22 mouse cellular contexts compared by ENCODE assay signal in genomic region chr19:59109937-59110336, GRCm38 (mm10). TPM values are rescaled to one million over a fixed set of nuclear protein-coding genes. Genes with fewer than 3 reads are reported as not detected.
"Had no signal": no experiment of that assay in that cellular context is flagged by ENCODE, and none has a peak within 500 bp of the region (broad histone marks: within the 10 kb centered on the region; RNA-seq: fewer than 3 reads in every experiment).

No protein-coding gene starts in this region.

- ATAC-seq: intestine, embryonic 16.5 days; lung, postnatal 0 days; midbrain, embryonic 15.5 days had no signal

- DNase-seq: kidney, adult 2 months; kidney, postnatal 36 days; lung, adult 18-20 months; right cerebral cortex, postnatal 4 days; spleen, adult 18-20 months; thymus, adult 18-20 months; thymus, postnatal 25 days had no signal

- H3K4me2 ChIP-seq: limb, embryonic 13.5 days; midbrain, embryonic 11.5 days; midbrain, embryonic 15.5 days; neural tube, embryonic 12.5 days had no signal

- H3K9me3 ChIP-seq: midbrain, embryonic 15.5 days; neural tube, embryonic 12.5 days had no signal

- H3K9ac ChIP-seq: limb, embryonic 13.5 days; liver, embryonic 14.5 days; midbrain, embryonic 15.5 days; neural tube, embryonic 12.5 days had no signal

- H3K27ac ChIP-seq: limb, embryonic 13.5 days; liver, embryonic 14.5 days; macrophage; midbrain, embryonic 15.5 days; neural tube, embryonic 12.5 days had no signal

- H3K4me1 ChIP-seq: limb, embryonic 13.5 days; neural tube, embryonic 12.5 days had no signal

- H3K27me3 ChIP-seq: midbrain, embryonic 15.5 days; neural tube, embryonic 12.5 days had no signal

- H3K36me3 ChIP-seq: limb, embryonic 13.5 days; midbrain, embryonic 15.5 days; neural tube, embryonic 12.5 days had no signal

- H3K4me3 ChIP-seq: limb, embryonic 13.5 days; megakaryocyte, embryonic 14.5 days; midbrain, embryonic 15.5 days; neural tube, embryonic 12.5 days had no signal

RNA-seq across cellular contexts. Expression of gene Vax1, which starts 59.9 kb away (rescaled TPM):
- total RNA-seq: liver, adult 2 months; monocyte, adult 5-6 weeks; neutrophil, adult 5-6 weeks had no signal
- polyA plus RNA-seq: intestine, embryonic 16.5 days; kidney, adult 2 months; kidney, embryonic 16.5 days; liver, adult 2 months; liver, embryonic 14.5 days; lung, postnatal 0 days; macrophage; neural tube, embryonic 12.5 days; stomach, embryonic 14.5 days; urinary bladder, adult 2 months had no signal
